Mouse (Mus musculus): ENCODE results near the gene Scn4b. TPM values are rescaled to one million over a fixed set of nuclear protein-coding genes. Genes with fewer than 3 reads are reported as not detected.

Gene Scn4b
- polyA plus RNA-seq, 1 experiment from 2014 or later, result 0.58 TPM

- Histone ChIP-seq H3K9me3 (no peaks in the 10 kb centered on the region), H3K4me3 (no peak within 1 kb of the TSS), H3K27me3 (ENCODE audit: insufficient read depth, poor library complexity, severe bottlenecking) (no peaks in the 10 kb centered on the region), H3K4me1 (replicated peaks) (0 out of 2 replicates have a peak, but pooled peaks cover 4% of the 10 kb centered on the region), H3K27ac (no peak within 1 kb of the TSS), H3K36me3 (no peaks in the 10 kb centered on the region)
- DNase-seq (ENCODE audit: low spot score), result no peak
- WGBS, result 48% methylated on average over 2 of the region's 2 CpGs
Observed at GRCm38 (mm10) chr9:45181770-45182169, 43.6 kb downstream of the Scn4b start, which contains the start of gene BC049352. BC049352 (plus strand) TSS chr9:45182007.

- H3K36me3 ChIP-seq, result no peaks in the 10 kb centered on the region
- no peak overlapping the region for H3K27ac ChIP-seq
- WGBS, result 64% methylated on average over 3 of the region's 3 CpGs
- no peak for DNase-seq (ENCODE audit: low spot score)
- 0 out of 2 replicates have a peak, but pooled peaks cover 4% of the 10 kb centered on the region for H3K4me1 ChIP-seq (replicated peaks)
- no peak overlapping the region for H3K4me3 ChIP-seq
- no peaks in the 10 kb centered on the region for H3K9me3 ChIP-seq
- H3K27me3 ChIP-seq (ENCODE audit: insufficient read depth, poor library complexity, severe bottlenecking), result no peaks in the 10 kb centered on the region
Observed at GRCm38 (mm10) chr9:45182521-45182920, 44.3 kb downstream of the Scn4b start.

- Histone ChIP-seq H3K4me1 (replicated peaks) (0 out of 2 replicates have a peak, but pooled peaks cover 4% of the 10 kb centered on the region), H3K4me3 (no peak overlapping the region), H3K9me3 (no peaks in the 10 kb centered on the region), H3K36me3 (no peaks in the 10 kb centered on the region), H3K27me3 (ENCODE audit: insufficient read depth, poor library complexity, severe bottlenecking) (no peaks in the 10 kb centered on the region), H3K27ac (no peak overlapping the region)
- no peak for DNase-seq (ENCODE audit: low spot score)
- 89% methylated on average over 6 of the region's 6 CpGs for WGBS
Observed at GRCm38 (mm10) chr9:45183266-45183665, 45.1 kb downstream of the Scn4b start.

GRCm38 (mm10) chr9:45185250-45185649 lies 47.1 kb downstream of the Scn4b start:
- H3K9me3 ChIP-seq, result no peaks in the 10 kb centered on the region
- no peaks in the 10 kb centered on the region for H3K36me3 ChIP-seq
- H3K4me3 ChIP-seq, result no peak overlapping the region
- DNase-seq (ENCODE audit: low spot score), result no peak
- H3K4me1 ChIP-seq (replicated peaks), result 0 out of 2 replicates have a peak, but pooled peaks cover 4% of the 10 kb centered on the region
- H3K27me3 ChIP-seq (ENCODE audit: insufficient read depth, poor library complexity, severe bottlenecking), result no peaks in the 10 kb centered on the region
- H3K27ac ChIP-seq, result no peak overlapping the region
- WGBS, result 80% methylated on average over 4 of the region's 4 CpGs

GRCm38 (mm10) chr9:45188570-45189563 lies 50.7 kb downstream of the Scn4b start:
- 93% methylated on average over 10 of the region's 10 CpGs for WGBS
- DNase-seq (ENCODE audit: low spot score), result no peak
- H3K4me1 ChIP-seq (replicated peaks), result no peaks in the 10 kb centered on the region
- H3K9me3 ChIP-seq, result no peaks in the 10 kb centered on the region
- no peaks in the 10 kb centered on the region for H3K27me3 ChIP-seq (ENCODE audit: insufficient read depth, poor library complexity, severe bottlenecking)
- H3K27ac ChIP-seq, result no peak overlapping the region
- H3K4me3 ChIP-seq, result no peak overlapping the region
- H3K36me3 ChIP-seq, result no peaks in the 10 kb centered on the region

GRCm38 (mm10) chr9:45189661-45190174 lies 51.5 kb downstream of the Scn4b start:
- Histone ChIP-seq H3K27ac (no peak overlapping the region), H3K9me3 (no peaks in the 10 kb centered on the region), H3K36me3 (no peaks in the 10 kb centered on the region), H3K4me3 (no peak overlapping the region), H3K4me1 (replicated peaks) (no peaks in the 10 kb centered on the region), H3K27me3 (ENCODE audit: insufficient read depth, poor library complexity, severe bottlenecking) (no peaks in the 10 kb centered on the region)
- no peak for DNase-seq (ENCODE audit: low spot score)
- 85% methylated on average over 4 of the region's 4 CpGs for WGBS

- 77% methylated on average over 4 of the region's 4 CpGs for whole genome bisulfite sequencing
- Histone ChIP-seq H3K36me3 (no peaks in the 10 kb centered on the region), H3K4me3 (no peak overlapping the region), H3K9me3 (no peaks in the 10 kb centered on the region), H3K27ac (no peak overlapping the region), H3K4me1 (replicated peaks) (no peaks in the 10 kb centered on the region; the same call in 1 of the 2 replicates), H3K27me3 (ENCODE audit: insufficient read depth, poor library complexity, severe bottlenecking) (no peaks in the 10 kb centered on the region)
- DNase-seq (ENCODE audit: low spot score), result no peak
Observed at GRCm38 (mm10) chr9:45195468-45195867, 57.3 kb downstream of the Scn4b start.

GRCm38 (mm10) chr9:45196125-45196830 lies 58.1 kb downstream of the Scn4b start:
- Histone ChIP-seq H3K36me3 (no peaks in the 10 kb centered on the region), H3K9me3 (no peaks in the 10 kb centered on the region), H3K4me1 (replicated peaks) (no peaks in the 10 kb centered on the region; the same call in 1 of the 2 replicates), H3K27me3 (ENCODE audit: insufficient read depth, poor library complexity, severe bottlenecking) (no peaks in the 10 kb centered on the region), H3K27ac (no peak overlapping the region), H3K4me3 (no peak overlapping the region)
- WGBS, result 80% methylated on average over 8 of the region's 8 CpGs
- DNase-seq (ENCODE audit: low spot score), result no peak

- WGBS, result 92% methylated on average over 5 of the region's 5 CpGs
- DNase-seq (ENCODE audit: low spot score), result no peak
- Histone ChIP-seq H3K4me3 (no peak overlapping the region), H3K9me3 (no peaks in the 10 kb centered on the region), H3K27ac (no peak overlapping the region), H3K36me3 (no peaks in the 10 kb centered on the region), H3K27me3 (ENCODE audit: insufficient read depth, poor library complexity, severe bottlenecking) (no peaks in the 10 kb centered on the region), H3K4me1 (replicated peaks) (no peaks in the 10 kb centered on the region; the same call in 1 of the 2 replicates)
Observed at GRCm38 (mm10) chr9:45197549-45197948, 59.4 kb downstream of the Scn4b start.

- WGBS, result 82% methylated on average over 5 of the region's 5 CpGs
- DNase-seq (ENCODE audit: low spot score), result no peak
- no peak overlapping the region for H3K4me3 ChIP-seq
- no peak overlapping the region for H3K27ac ChIP-seq
- H3K36me3 ChIP-seq, result no peaks in the 10 kb centered on the region
- H3K9me3 ChIP-seq, result no peaks in the 10 kb centered on the region
- no peaks in the 10 kb centered on the region for H3K27me3 ChIP-seq (ENCODE audit: insufficient read depth, poor library complexity, severe bottlenecking)
- no peaks in the 10 kb centered on the region for H3K4me1 ChIP-seq (replicated peaks)
Observed at GRCm38 (mm10) chr9:45201319-45201947, 63.2 kb downstream of the Scn4b start.

GRCm38 (mm10) chr9:45202021-45202798 lies 64.0 kb downstream of the Scn4b start:
- no peak overlapping the region for H3K4me3 ChIP-seq
- no peaks in the 10 kb centered on the region for H3K27me3 ChIP-seq (ENCODE audit: insufficient read depth, poor library complexity, severe bottlenecking)
- WGBS, result 71% methylated on average over 9 of the region's 9 CpGs
- no peak overlapping the region for H3K27ac ChIP-seq
- no peaks in the 10 kb centered on the region for H3K9me3 ChIP-seq
- no peak for DNase-seq (ENCODE audit: low spot score)
- no peaks in the 10 kb centered on the region for H3K36me3 ChIP-seq
- no peaks in the 10 kb centered on the region for H3K4me1 ChIP-seq (replicated peaks)

Data from hindbrain, embryonic 10.5 days (tissue).